Mouse (Mus musculus) layer of hippocampus, adult 18-20 months (tissue): ENCODE data around the gene Sap30l. TPM values are rescaled to one million over a fixed set of nuclear protein-coding genes. Genes with fewer than 3 reads are reported as not detected.

Experiments
- total RNA-seq, 2 experiments: library from RNA; stranded (reverse); gene quantifications; 2 replicates each; pipeline ENCODE4 v1.2.3; 2021

The Sap30l gene
- total RNA-seq, 2 experiments from 2014 or later, result 58.2 to 59.0 TPM

Other genes starting within 250 kb of the Sap30l start
- 1 to 10 TPM; 6.1 to 7.0 TPM for gene Galnt10, start 156.2 kb upstream of the Sap30l start, total RNA-seq
- not detected for gene Hand1, start 31.2 kb downstream of the Sap30l start, total RNA-seq
- 10 to 100 TPM; 89.7 to 90.3 TPM for gene Larp1, start 207.4 kb downstream of the Sap30l start, total RNA-seq